Mouse (Mus musculus): ENCODE results near the gene Il17ra.

The Il17ra gene

GRCm38 (mm10) chr6:120511212-120511611 lies 48.2 kb downstream of the Il17ra start:
- no peak for DNase-seq

DNA sequence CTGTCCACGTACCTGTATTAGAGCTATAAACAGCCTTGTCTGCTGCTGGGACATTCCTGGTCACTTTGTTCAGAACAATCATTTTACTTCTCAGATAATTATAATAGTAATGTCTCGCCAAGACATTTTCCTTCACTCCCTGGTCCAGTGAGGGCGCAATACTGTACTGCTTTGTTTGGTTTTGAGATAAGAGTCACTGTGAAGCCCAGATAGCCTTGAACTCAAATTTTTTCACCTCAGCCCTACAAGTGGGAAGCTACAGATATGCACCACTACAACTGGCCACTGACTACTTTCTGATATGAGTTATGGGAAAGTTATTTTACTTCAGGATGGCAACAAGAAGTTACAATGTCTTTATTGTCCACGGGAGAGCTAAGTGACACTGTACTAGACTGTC lies 53.4 kb downstream of the Il17ra start:
- no peak for DNase-seq

DNA sequence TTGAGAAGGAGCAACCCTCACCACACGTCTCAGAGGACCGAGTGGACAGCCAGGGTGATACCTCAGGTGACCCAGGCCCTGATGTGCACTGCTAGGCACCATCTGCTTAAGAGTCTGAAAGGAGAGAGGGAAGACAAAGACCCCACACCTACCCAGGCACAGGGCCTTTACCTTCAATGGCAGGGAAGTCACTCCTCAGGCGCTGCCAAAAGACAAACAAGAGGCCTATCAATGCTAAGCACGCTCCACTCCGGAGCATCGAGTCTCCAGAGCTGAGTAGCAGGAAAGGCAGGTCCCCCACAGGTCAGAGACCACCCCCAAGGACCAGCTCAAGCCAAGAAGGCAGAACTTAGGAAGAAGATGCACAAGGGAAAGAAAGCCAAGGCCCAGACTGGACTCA lies 53.8 kb downstream of the Il17ra start:
- DNase-seq: no peak

DNA sequence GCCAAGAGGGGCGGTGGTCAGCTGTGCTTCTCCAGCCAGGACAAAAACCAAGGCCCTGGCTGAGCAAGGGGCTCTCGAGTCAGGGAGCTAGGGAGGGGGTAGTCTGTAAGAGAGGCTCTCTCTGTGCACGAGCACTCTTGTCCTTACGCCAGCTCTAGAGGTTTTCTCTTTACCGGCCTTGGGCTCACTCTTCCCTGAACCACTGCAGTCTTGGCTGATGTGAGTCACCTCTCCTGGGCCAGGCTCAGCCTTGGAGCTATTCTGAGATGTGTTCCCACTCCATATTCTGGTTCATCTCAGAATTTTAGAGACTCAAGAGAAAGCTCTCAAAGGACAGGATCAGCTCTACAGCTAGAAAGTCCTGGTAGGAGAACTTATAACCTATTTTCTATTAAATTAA lies 54.3 kb downstream of the Il17ra start:
- DNase-seq: no peak

DNA sequence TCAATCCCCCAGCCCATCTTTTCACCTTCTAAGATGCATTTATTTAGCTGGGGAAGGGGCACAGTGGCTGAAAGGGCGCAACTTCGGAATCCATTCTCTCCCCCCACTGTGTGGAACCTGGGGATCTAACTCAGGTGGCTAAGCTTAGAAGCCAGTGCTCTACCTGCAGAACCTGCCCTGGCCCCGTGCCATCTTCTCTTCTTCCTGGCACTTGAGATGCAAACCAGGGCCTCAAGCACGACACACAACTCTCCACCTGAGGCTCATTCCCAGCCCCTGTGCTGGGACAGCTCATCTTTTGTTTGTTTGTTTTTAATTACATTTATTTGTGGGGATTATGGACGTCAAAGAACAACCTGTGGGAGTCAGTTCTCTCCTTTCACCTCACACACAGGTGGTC lies 56.6 kb downstream of the Il17ra start:
- DNase-seq: peak; percentile 15

GRCm38 (mm10) chr6:120524796-120525195 lies 61.7 kb downstream of the Il17ra start:
- DNase-seq: no peak

DNA sequence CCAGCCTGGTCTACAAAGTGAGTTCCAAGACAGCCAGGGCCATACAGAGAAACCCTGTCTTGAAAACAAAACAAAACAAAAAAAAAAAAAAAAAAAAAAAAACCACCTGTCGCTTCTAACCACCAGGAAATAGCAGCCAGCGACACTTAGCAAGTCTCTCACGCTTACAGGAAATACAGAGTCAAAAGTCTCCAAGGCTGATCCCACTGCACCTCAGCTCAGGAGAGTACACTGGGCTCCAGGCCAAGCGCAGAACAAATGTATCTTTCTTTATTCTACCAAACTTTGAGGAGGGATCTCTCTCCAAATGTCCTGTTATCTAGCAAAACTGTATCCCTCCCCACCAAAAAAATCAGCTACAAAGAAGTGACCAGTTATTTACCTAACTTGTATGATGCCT lies 66.1 kb downstream of the Il17ra start:
- DNase-seq: no peak

- peak; percentile 95 for DNase-seq
Observed at GRCm38 (mm10) chr6:120531020-120531965, 68.2 kb downstream of the Il17ra start, which contains the start of gene Hdhd5. Hdhd5 (minus strand) TSS chr6:120531319.

DNA sequence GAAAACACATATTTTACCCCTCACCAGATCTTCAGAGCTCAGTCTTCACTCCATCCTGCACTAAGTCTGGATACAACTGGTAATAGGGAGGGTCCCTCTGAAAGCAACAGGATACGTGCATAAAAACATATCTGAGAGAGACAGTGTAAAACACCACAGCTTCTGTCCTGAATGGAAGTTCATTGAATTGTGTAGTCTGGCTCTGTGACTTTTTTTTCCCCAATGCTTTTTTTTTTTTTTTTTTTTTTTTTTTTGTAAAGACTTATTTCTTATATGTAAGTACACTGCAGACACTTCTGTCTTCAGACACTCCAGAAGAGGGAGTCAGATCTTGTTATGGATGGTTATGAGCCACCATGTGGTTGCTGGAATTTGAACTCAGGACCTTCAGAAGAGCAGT lies 69.5 kb downstream of the Il17ra start:
- no peak for DNase-seq

DNA sequence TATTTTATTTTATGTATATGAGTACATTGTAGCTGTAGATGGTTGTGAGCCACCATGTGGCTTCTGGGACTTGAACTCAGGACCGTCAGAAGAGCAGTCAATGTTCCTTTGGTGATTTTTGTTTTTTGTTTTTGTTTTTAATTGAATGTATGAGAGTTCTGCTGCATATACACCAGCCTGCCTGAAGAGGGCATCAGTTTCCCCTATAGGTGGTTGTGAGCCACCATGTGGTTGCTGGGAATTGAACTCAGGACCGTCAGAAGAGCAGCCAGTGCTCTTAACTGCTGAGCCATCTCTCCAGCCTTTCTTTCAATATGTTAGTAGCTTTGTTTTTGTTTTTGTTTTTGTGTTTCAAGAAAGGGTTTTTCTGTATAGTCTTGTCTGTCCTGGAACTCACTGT lies 73.3 kb downstream of the Il17ra start:
- no peak for DNase-seq
